25 mouse cellular contexts compared by ENCODE assay signal in the genomic region with DNA sequence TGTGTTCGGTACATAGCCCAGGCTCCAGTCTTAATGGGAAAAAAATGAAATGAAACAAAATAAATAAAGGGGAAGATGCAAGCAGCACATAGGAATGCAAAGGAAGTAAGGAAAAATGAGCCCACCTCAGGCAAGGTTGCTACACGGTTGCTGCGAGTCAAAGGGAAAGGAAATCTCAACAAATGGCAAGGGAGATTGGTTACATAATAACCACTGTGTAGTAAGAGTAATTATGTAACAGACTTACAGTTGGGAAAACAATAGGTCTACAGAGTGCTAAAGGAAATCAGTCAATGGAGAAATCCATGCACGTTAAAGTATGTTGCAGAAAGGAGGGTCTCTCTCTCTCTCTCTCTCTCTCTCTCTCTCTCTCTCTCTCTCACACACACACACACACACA. TPM values are rescaled to one million over a fixed set of nuclear protein-coding genes. Genes with fewer than 3 reads are reported as not detected.
DNase-seq lines count a peak whose midpoint lies in the region; ATAC-seq and TF ChIP-seq lines count a peak whose summit lies in the region.
"Had no signal": no experiment of that assay in that cellular context is flagged by ENCODE, and none has a peak within 500 bp of the region (broad histone marks: within the 10 kb centered on the region; RNA-seq: fewer than 3 reads in every experiment).

No protein-coding gene starts in this region.

- peak; percentile 84 for DNase-seq in heart, adult 11 months
- DNase-seq in heart, embryonic 10.5 days (ENCODE audit: low spot score), result no peak
- peak; percentile 65 for DNase-seq in liver, adult 2 months (ENCODE audit: extremely low read depth, low read depth, low spot score)
- no peak for DNase-seq in liver, postnatal 0 days
- no peak for DNase-seq in spleen, postnatal 4 days (ENCODE audit: low spot score in 2 of 2)
- DNase-seq: adrenal gland, postnatal 25 days; cerebellum, adult 11-12 months; cerebellum, postnatal 14 days; forebrain, postnatal 0 days; gastrocnemius, postnatal 36 days; kidney, adult 8-10 months; kidney, postnatal 36 days; lung, adult 18-20 months; right cerebral cortex, postnatal 14 days had no signal

- no peaks in the 10 kb centered on the region for H3K27me3 ChIP-seq in heart, embryonic 10.5 days (ENCODE audit: insufficient read depth, poor library complexity, severe bottlenecking)
- H3K27me3 ChIP-seq in liver, adult 2 months (ENCODE audit: control insufficient read depth, insufficient read depth, low read length), result no peaks in the 10 kb centered on the region
- H3K27me3 ChIP-seq in liver, postnatal 0 days (ENCODE audit: insufficient read depth, low read length), result no peaks in the 10 kb centered on the region
- H3K27me3 ChIP-seq: embryonic facial prominence, embryonic 15.5 days; hindbrain, embryonic 15.5 days; midbrain, embryonic 15.5 days; neural tube, embryonic 12.5 days had no signal

- H3K79me2 ChIP-seq in liver, adult 2 months (ENCODE audit: control insufficient read depth, insufficient read depth, low read length), result no peaks in the 10 kb centered on the region

- H3K4me1 ChIP-seq in heart, embryonic 10.5 days, result peaks cover 43% of the 10 kb centered on the region
- peaks cover 11% of the 10 kb centered on the region; the same call in 1 of the 2 replicates for H3K4me1 ChIP-seq in liver, adult 2 months (ENCODE audit: control insufficient read depth, insufficient read depth, low read length)
- peaks cover 15% of the 10 kb centered on the region for H3K4me1 ChIP-seq in liver, postnatal 0 days (ENCODE audit: insufficient read depth)

- 77% methylated on average over 4 of the region's 4 CpGs for WGBS in heart, embryonic 10.5 days
- WGBS in liver, adult 2 months, result 26% methylated on average over 4 of the region's 4 CpGs
- WGBS in liver, postnatal 0 days (ENCODE audit: insufficient replicate concordance), result 24% methylated on average over 4 of the region's 4 CpGs

- no peak overlapping the region for H3K27ac ChIP-seq in heart, embryonic 10.5 days
- peak overlapping the region; percentile 10; the same call in 1 of the 2 replicates for H3K27ac ChIP-seq in liver, adult 2 months (replicated peaks; ENCODE audit: insufficient read depth, low read depth, low read length)
- no peak overlapping the region for H3K27ac ChIP-seq in liver, postnatal 0 days (ENCODE audit: low read depth)
- H3K27ac ChIP-seq: embryonic facial prominence, embryonic 15.5 days; hindbrain, embryonic 15.5 days; midbrain, embryonic 15.5 days; neural tube, embryonic 12.5 days had no signal

- TF ChIP-seq POLR2A in liver, adult 2 months (IDR thresholded peaks at IDR 0.05; ENCODE audit: extremely low read depth, insufficient read depth, low read length), result no peak

- H3K36me3 ChIP-seq in heart, embryonic 10.5 days, result peaks cover 5% of the 10 kb centered on the region; the same call in 1 of the 2 replicates
- no peaks in the 10 kb centered on the region for H3K36me3 ChIP-seq in liver, adult 2 months (ENCODE audit: control insufficient read depth, insufficient read depth, low read length)
- no peaks in the 10 kb centered on the region for H3K36me3 ChIP-seq in liver, postnatal 0 days (replicated peaks; ENCODE audit: insufficient read depth, low read length)
- H3K36me3 ChIP-seq: embryonic facial prominence, embryonic 15.5 days; hindbrain, embryonic 15.5 days; midbrain, embryonic 15.5 days; neural tube, embryonic 12.5 days had no signal

- TF ChIP-seq CTCF in liver, adult 2 months (IDR thresholded peaks at IDR 0.05; ENCODE audit: low read depth, low read length), result no peak
- no peak for TF ChIP-seq CTCF in liver, postnatal 0 days (IDR thresholded peaks at IDR 0.05; ENCODE audit: low read depth)

- TF ChIP-seq EP300 in liver, postnatal 0 days (IDR thresholded peaks at IDR 0.05; ENCODE audit: low read depth), result no peak

- no peak for ATAC-seq in liver, postnatal 0 days
- peak; percentile 13; the same call in 1 of the 2 replicates for ATAC-seq in common myeloid progenitor, adult 5-6 weeks (replicated peaks; ENCODE audit: low read depth, poor library complexity, severe bottlenecking)
- peak; percentile 49 for ATAC-seq in megakaryocyte, adult 5-6 weeks (ENCODE audit: poor library complexity, severe bottlenecking)
- ATAC-seq in megakaryocyte-erythroid progenitor cell, adult 5-6 weeks (replicated peaks; ENCODE audit: low FRiP score, low TSS enrichment, poor library complexity, severe bottlenecking), result no peak
- ATAC-seq: forebrain, postnatal 0 days; midbrain, embryonic 15.5 days had no signal

- no peak overlapping the region for H3K4me2 ChIP-seq in liver, postnatal 0 days (ENCODE audit: low read depth, low read length)
- H3K4me2 ChIP-seq: embryonic facial prominence, embryonic 15.5 days; heart, embryonic 11.5 days; hindbrain, embryonic 15.5 days; liver, embryonic 11.5 days; midbrain, embryonic 15.5 days; neural tube, embryonic 12.5 days had no signal

- 0 out of 2 replicates have a peak, but pooled peaks cover 4% of the 10 kb centered on the region for H3K9me3 ChIP-seq in heart, embryonic 10.5 days
- H3K9me3 ChIP-seq in liver, postnatal 0 days (ENCODE audit: low read length), result no peaks in the 10 kb centered on the region
- H3K9me3 ChIP-seq: embryonic facial prominence, embryonic 15.5 days; hindbrain, embryonic 15.5 days; midbrain, embryonic 15.5 days had no signal

- no peak overlapping the region for H3K4me3 ChIP-seq in heart, embryonic 10.5 days
- no peak overlapping the region for H3K4me3 ChIP-seq in liver, adult 2 months (ENCODE audit: insufficient read depth, low read depth, low read length)
- H3K4me3 ChIP-seq in liver, postnatal 0 days (ENCODE audit: low read depth, low read length), result no peak overlapping the region
- H3K4me3 ChIP-seq: embryonic facial prominence, embryonic 15.5 days; hindbrain, embryonic 15.5 days; megakaryocyte, embryonic 14.5 days; midbrain, embryonic 15.5 days; neural tube, embryonic 12.5 days had no signal

- H3K9ac ChIP-seq in liver, adult 2 months (ENCODE audit: low read depth, low read length), result 0 out of 2 replicates have a peak overlapping the region, but pooled peaks have one; percentile 14
- no peak overlapping the region; the same call in 1 of the 2 replicates for H3K9ac ChIP-seq in liver, postnatal 0 days (replicated peaks)
- H3K9ac ChIP-seq: embryonic facial prominence, embryonic 15.5 days; forebrain, postnatal 0 days; hindbrain, embryonic 15.5 days; midbrain, embryonic 15.5 days; neural tube, embryonic 12.5 days had no signal

RNA-seq across cellular contexts. Expression of a gene that starts 55.3 kb away (rescaled TPM):
- 3.4 and 5.2 TPM in 2 replicates for polyA plus RNA-seq in heart, embryonic 10.5 days (2016; fragmentation: Nextera tagmentation; extraction: Ambion mirVana)
- total RNA-seq in liver, adult 2 months (2014; rRNA removed), result 0.40 and 2.4 TPM in 2 replicates
- polyA plus RNA-seq in liver, adult 2 months (2012; rRNA removed), result 0.06 and 0.41 TPM in 2 replicates
- 0.71 and 1.0 TPM in 2 replicates for polyA plus RNA-seq in liver, postnatal 0 days (2015; fragmentation: Nextera tagmentation; extraction: Ambion mirVana)
- total RNA-seq in common myeloid progenitor, adult 5-6 weeks (2017), result not detected in 2 replicates
- total RNA-seq in megakaryocyte, adult 5-6 weeks (2015), result 0.41 TPM in 1 of 2 replicates, not detected in the other
- 0.41 TPM in 1 of 2 replicates, not detected in the other for total RNA-seq in megakaryocyte, adult 5-6 weeks (2017)
- not detected in 2 replicates for total RNA-seq in megakaryocyte-erythroid progenitor cell, adult 5-6 weeks (2014; fragmentation: Nextera tagmentation)
- not detected in 2 replicates for total RNA-seq in megakaryocyte-erythroid progenitor cell, adult 5-6 weeks (2017)
- total RNA-seq: hematopoietic stem cell, adult 5-6 weeks had no signal

Comparison
In these comparisons a context has a peak if more than half of its experiments do, and no peak if none do; other contexts are left out.
1. DNase-seq: peak in heart, adult 11 months (single experiment) and liver, adult 2 months (single experiment); none in heart, embryonic 10.5 days (single experiment), liver, postnatal 0 days (single experiment) and spleen, postnatal 4 days (0 of 2).
2. ATAC-seq: peak in common myeloid progenitor, adult 5-6 weeks (single experiment) and megakaryocyte, adult 5-6 weeks (single experiment); none in liver, postnatal 0 days (single experiment) and megakaryocyte-erythroid progenitor cell, adult 5-6 weeks (single experiment).